Mouse (Mus musculus) embryonic fibroblast, embryonic 13.5 days (primary cell): ENCODE measurements around the gene Mreg. TPM values are rescaled to one million over a fixed set of nuclear protein-coding genes. Genes with fewer than 3 reads are reported as not detected.
"Not testable (repeated sequence)": the region's sequence is repeated elsewhere in the genome, so short reads cannot be mapped to it uniquely, and the experiment has no call there.

Experiments used
- H3K27ac ChIP-seq: 2 replicates; pipeline ENCODE4 v1.5.1; 2012; ENCODE audit warnings: low read length, control low read depth, inconsistent platforms; ENCODE audit not compliant: insufficient read depth
- H3K4me1 ChIP-seq: 2 replicates; pipeline ENCODE4 v1.6.1; 2011; ENCODE audit warnings: low read length; ENCODE audit not compliant: control insufficient read depth, insufficient read depth
- H3K4me3 ChIP-seq: 2 replicates; pipeline ENCODE4 v1.5.1; 2011; ENCODE audit warnings: mild to moderate bottlenecking, control low read depth, low read length; ENCODE audit not compliant: insufficient read depth
- CTCF ChIP-seq: IDR thresholded peaks from 2 replicates; pipeline ENCODE4 v1.5.1; 2011; ENCODE audit warnings: mild to moderate bottlenecking, control low read depth, low read length, moderate library complexity, borderline replicate concordance; ENCODE audit not compliant: insufficient read depth
- POLR2A ChIP-seq: IDR thresholded peaks from 2 replicates; pipeline ENCODE4 v1.6.1; 2011; ENCODE audit warnings: low read depth, mild to moderate bottlenecking, control low read depth, low read length, moderate library complexity
- polyA plus RNA-seq: library from polyadenylated mRNA; stranded (reverse); fragments of >200 nt; gene quantifications from 2 replicates; pipeline ENCODE4 v1.2.4, GENCODE M21; 2011; ENCODE audit warnings: low read depth; ENCODE audit not compliant: missing spikeins, insufficient read length

Mreg gene
- polyA plus RNA-seq, 1 experiment: 0.67 TPM

- no peaks in the 10 kb centered on the region for H3K4me1 ChIP-seq
- no peak for TF ChIP-seq CTCF
- peak; percentile 91 for TF ChIP-seq POLR2A
- no peak overlapping the region for H3K27ac ChIP-seq
- no peak overlapping the region for H3K4me3 ChIP-seq
Measured at GRCm38 (mm10) chr1:72244317-72245036, 32.4 kb upstream of the Mreg start.

GRCm38 (mm10) chr1:72243656-72244316 is 31.7 kb upstream of the Mreg start:
- Histone ChIP-seq H3K27ac (peak overlapping the region; percentile 93), H3K4me1 (no peaks in the 10 kb centered on the region), H3K4me3 (no peak overlapping the region; the same call in 1 of the 2 replicates)
- TF ChIP-seq POLR2A (peak; percentile 95; the same call in 1 of the 2 replicates), CTCF (no peak)

- Histone ChIP-seq H3K4me1 (peaks cover 4% of the 10 kb centered on the region; the same call in 1 of the 2 replicates), H3K27ac (no peak overlapping the region), H3K4me3 (no peak overlapping the region)
- TF ChIP-seq CTCF: no peak
- no peak for TF ChIP-seq POLR2A
Measured at GRCm38 (mm10) chr1:72242581-72243143, 30.6 kb upstream of the Mreg start.

- not testable (repeated sequence) for H3K27ac ChIP-seq, H3K4me3 ChIP-seq
Measured at GRCm38 (mm10) chr1:72239113-72239512, 27.0 kb upstream of the Mreg start.

GRCm38 (mm10) chr1:72238016-72238580 is 26.0 kb upstream of the Mreg start:
- TF ChIP-seq CTCF (no peak), POLR2A (no peak)
- peaks cover 4% of the 10 kb centered on the region; the same call in 1 of the 2 replicates for H3K4me1 ChIP-seq
- H3K27ac ChIP-seq: peak overlapping the region; percentile 13; the same call in 1 of the 2 replicates
- H3K4me3 ChIP-seq: no peak overlapping the region

More at GRCm38 (mm10) chr1:72239113-72239512, 27.0 kb upstream of the Mreg start:
- not testable (repeated sequence) for H3K4me1 ChIP-seq

GRCm38 (mm10) chr1:72237007-72237775 is 25.1 kb upstream of the Mreg start:
- Histone ChIP-seq H3K4me1 (peaks cover 4% of the 10 kb centered on the region; the same call in 1 of the 2 replicates), H3K4me3 (no peak overlapping the region), H3K27ac (no peak overlapping the region)
- no peak for TF ChIP-seq CTCF
- TF ChIP-seq POLR2A: no peak

- peak; percentile 73 for TF ChIP-seq POLR2A
- H3K4me1 ChIP-seq, H3K27ac ChIP-seq: not testable (repeated sequence)
- H3K4me3 ChIP-seq: peak overlapping the region; percentile 43
Measured at GRCm38 (mm10) chr1:72236363-72237006, 24.4 kb upstream of the Mreg start.

GRCm38 (mm10) chr1:72232592-72232991 is 20.5 kb upstream of the Mreg start:
- H3K27ac ChIP-seq, H3K4me1 ChIP-seq, H3K4me3 ChIP-seq: not testable (repeated sequence)

GRCm38 (mm10) chr1:72228974-72229373 is 16.9 kb upstream of the Mreg start:
- H3K4me1 ChIP-seq: 0 out of 2 replicates have a peak, but pooled peaks cover 3% of the 10 kb centered on the region
- no peak for TF ChIP-seq POLR2A
- H3K4me3 ChIP-seq: no peak overlapping the region
- H3K27ac ChIP-seq: no peak overlapping the region
